Mouse (Mus musculus): ENCODE data around the gene Stk11. TPM values are rescaled to one million over a fixed set of nuclear protein-coding genes. Genes with fewer than 3 reads are reported as not detected.

Gene Stk11
- total RNA-seq, 2 experiments from 2014 or later: 101 to 102 TPM

- DNase-seq (ENCODE audit: low spot score in 2 of 2): peak; percentile 91 to 94
These were observed 52.5 kb downstream of the Stk11 start for GRCm38 (mm10) chr10:80168038-80168661.

- no peak for DNase-seq (ENCODE audit: low spot score in 2 of 2)
These were observed 53.5 kb downstream of the Stk11 start for GRCm38 (mm10) chr10:80169070-80169469.

- DNase-seq (ENCODE audit: low spot score in 2 of 2): peak in 1 of 2 experiments; percentile 4
These were observed 54.0 kb downstream of the Stk11 start for GRCm38 (mm10) chr10:80169651-80170050.

- peak in 1 of 2 experiments; percentile 10 for DNase-seq (ENCODE audit: low spot score in 2 of 2)
These were observed 54.4 kb downstream of the Stk11 start for GRCm38 (mm10) chr10:80170052-80170451.

GRCm38 (mm10) chr10:80170601-80171021, 55.0 kb downstream of the Stk11 start:
- DNase-seq (ENCODE audit: low spot score in 2 of 2): peak in 1 of 2 experiments; percentile 17

- no peak for DNase-seq (ENCODE audit: low spot score in 2 of 2)
These were observed 55.6 kb downstream of the Stk11 start for GRCm38 (mm10) chr10:80171252-80171651.

GRCm38 (mm10) chr10:80171760-80172526, 56.3 kb downstream of the Stk11 start:
- DNase-seq (ENCODE audit: low spot score in 2 of 2): peak in 1 of 2 experiments; percentile 33

- peak; percentile 89 to 96 for DNase-seq (ENCODE audit: low spot score in 2 of 2)
These were observed 57.1 kb downstream of the Stk11 start, which contains the start of gene 1600002K03Rik for GRCm38 (mm10) chr10:80172527-80173292. 1600002K03Rik (plus strand) TSS chr10:80172944.

GRCm38 (mm10) chr10:80173358-80173757, 57.8 kb downstream of the Stk11 start:
- no peak for DNase-seq (ENCODE audit: low spot score in 2 of 2)

GRCm38 (mm10) chr10:80173955-80174640, 58.5 kb downstream of the Stk11 start:
- peak in 1 of 2 experiments; percentile 7 for DNase-seq (ENCODE audit: low spot score in 2 of 2)

- DNase-seq (ENCODE audit: low spot score in 2 of 2): peak in 1 of 2 experiments; percentile 24
These were observed 59.1 kb downstream of the Stk11 start for GRCm38 (mm10) chr10:80174705-80175104.

GRCm38 (mm10) chr10:80175536-80176269, 60.1 kb downstream of the Stk11 start:
- peak in 1 of 2 experiments; percentile 72 for DNase-seq (ENCODE audit: low spot score in 2 of 2)

- DNase-seq (ENCODE audit: low spot score in 2 of 2): no peak
These were observed 60.7 kb downstream of the Stk11 start for GRCm38 (mm10) chr10:80176270-80176834.

- no peak for DNase-seq (ENCODE audit: low spot score in 2 of 2)
These were observed 62.1 kb downstream of the Stk11 start for GRCm38 (mm10) chr10:80177441-80178279.

- peak in 1 of 2 experiments; percentile 56 for DNase-seq (ENCODE audit: low spot score in 2 of 2)
These were observed 63.8 kb downstream of the Stk11 start, which contains the start of gene Efna2 for GRCm38 (mm10) chr10:80179068-80180051. Efna2 (plus strand) TSS chr10:80179482.
